In the genomic region with DNA sequence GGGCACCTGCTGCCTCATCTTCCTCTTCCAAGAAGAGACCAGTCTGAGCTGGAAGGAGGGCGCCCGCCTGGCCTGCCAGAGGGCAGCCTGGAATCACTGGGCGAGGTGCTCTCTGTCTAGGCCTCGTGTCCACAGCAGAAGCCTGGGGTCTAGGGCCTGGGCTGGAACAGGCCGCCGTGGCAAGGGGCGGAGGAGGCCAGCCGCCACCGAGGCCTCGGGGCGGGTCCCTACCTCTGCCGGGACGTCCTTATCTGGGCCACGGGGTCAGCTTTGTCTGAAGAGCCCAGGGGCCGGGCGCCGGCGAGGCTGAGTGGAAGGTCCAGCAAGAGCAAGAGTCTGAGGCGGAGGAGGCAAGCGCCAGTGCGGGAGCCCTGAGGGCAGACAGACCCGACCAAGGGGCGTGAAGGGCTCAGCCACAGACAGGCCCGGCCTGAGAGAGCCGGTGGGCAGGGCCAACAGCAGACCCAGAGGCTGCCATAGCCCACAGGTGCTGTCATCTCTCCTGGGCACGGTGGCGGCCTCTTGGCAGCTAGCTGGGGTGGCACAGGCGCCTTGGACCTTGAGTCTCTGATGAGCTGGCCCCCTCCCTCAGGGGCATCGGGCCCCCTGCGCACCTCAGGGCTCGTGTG, we compare ENCODE assay signal across 14 mouse cellular contexts. TPM values are rescaled to one million over a fixed set of nuclear protein-coding genes. Genes with fewer than 3 reads are reported as not detected.
DNase-seq lines count a peak whose midpoint lies in the region; ATAC-seq and TF ChIP-seq lines count a peak whose summit lies in the region.
"Had no signal": no experiment of that assay in that cellular context is flagged by ENCODE, and none has a peak within 500 bp of the region (broad histone marks: within the 10 kb centered on the region; RNA-seq: fewer than 3 reads in every experiment).

No protein-coding gene starts in this region.

- no peaks in the 10 kb centered on the region for H3K27me3 ChIP-seq in hindbrain, embryonic 13.5 days
- H3K27me3 ChIP-seq in hindbrain, embryonic 10.5 days (ENCODE audit: insufficient read depth, poor library complexity, severe bottlenecking), result no peaks in the 10 kb centered on the region
- H3K27me3 ChIP-seq in midbrain, embryonic 15.5 days (replicated peaks), result no peaks in the 10 kb centered on the region
- no peaks in the 10 kb centered on the region for H3K27me3 ChIP-seq in midbrain, embryonic 13.5 days
- H3K27me3 ChIP-seq in hindbrain, postnatal 0 days (ENCODE audit: insufficient read depth, low read length), result no peaks in the 10 kb centered on the region
- H3K27me3 ChIP-seq in stomach, embryonic 15.5 days (replicated peaks), result no peaks in the 10 kb centered on the region

- no peak overlapping the region for H3K4me3 ChIP-seq in hindbrain, embryonic 13.5 days
- H3K4me3 ChIP-seq in hindbrain, embryonic 10.5 days, result no peak overlapping the region
- no peak overlapping the region for H3K4me3 ChIP-seq in midbrain, embryonic 15.5 days
- no peak overlapping the region for H3K4me3 ChIP-seq in midbrain, embryonic 13.5 days (replicated peaks)
- H3K4me3 ChIP-seq in hindbrain, postnatal 0 days (ENCODE audit: low read length), result no peak overlapping the region
- no peak overlapping the region for H3K4me3 ChIP-seq in stomach, embryonic 15.5 days (replicated peaks)
- H3K4me3 ChIP-seq: myocyte had no signal

- peaks cover 89% of the 10 kb centered on the region for H3K36me3 ChIP-seq in hindbrain, embryonic 13.5 days
- peaks cover 99% of the 10 kb centered on the region for H3K36me3 ChIP-seq in hindbrain, embryonic 10.5 days
- H3K36me3 ChIP-seq in midbrain, embryonic 15.5 days (replicated peaks), result peaks cover 67% of the 10 kb centered on the region
- H3K36me3 ChIP-seq in midbrain, embryonic 13.5 days, result peaks cover 92% of the 10 kb centered on the region
- peaks cover 63% of the 10 kb centered on the region for H3K36me3 ChIP-seq in hindbrain, postnatal 0 days (ENCODE audit: insufficient read depth, low read length)
- peaks cover 56% of the 10 kb centered on the region for H3K36me3 ChIP-seq in stomach, embryonic 15.5 days

- no peak overlapping the region for H3K9ac ChIP-seq in hindbrain, embryonic 13.5 days
- H3K9ac ChIP-seq in midbrain, embryonic 15.5 days, result no peak overlapping the region
- no peak overlapping the region for H3K9ac ChIP-seq in midbrain, embryonic 13.5 days (replicated peaks)
- no peak overlapping the region for H3K9ac ChIP-seq in hindbrain, postnatal 0 days (replicated peaks; ENCODE audit: low read length)
- no peak overlapping the region for H3K9ac ChIP-seq in stomach, embryonic 15.5 days

- no peak for DNase-seq in hindbrain, embryonic 10.5 days (ENCODE audit: low spot score)
- no peak for DNase-seq in hindbrain, postnatal 0 days (ENCODE audit: low spot score)
- DNase-seq in layer of hippocampus, adult 8-10 months (ENCODE audit: low spot score in 2 of 2), result no peak
- DNase-seq: adrenal gland, postnatal 36 days; gastrocnemius, postnatal 36 days had no signal

- H3K27ac ChIP-seq in hindbrain, embryonic 13.5 days, result no peak overlapping the region
- H3K27ac ChIP-seq in hindbrain, embryonic 10.5 days, result no peak overlapping the region
- no peak overlapping the region for H3K27ac ChIP-seq in midbrain, embryonic 15.5 days
- no peak overlapping the region for H3K27ac ChIP-seq in midbrain, embryonic 13.5 days
- H3K27ac ChIP-seq in hindbrain, postnatal 0 days, result no peak overlapping the region
- no peak overlapping the region for H3K27ac ChIP-seq in stomach, embryonic 15.5 days
- H3K27ac ChIP-seq: macrophage had no signal

- H3K4me2 ChIP-seq in hindbrain, embryonic 13.5 days, result no peak overlapping the region
- H3K4me2 ChIP-seq in midbrain, embryonic 15.5 days, result no peak overlapping the region
- no peak overlapping the region for H3K4me2 ChIP-seq in midbrain, embryonic 13.5 days (replicated peaks)
- no peak overlapping the region for H3K4me2 ChIP-seq in hindbrain, postnatal 0 days (ENCODE audit: low read depth, low read length)
- no peak overlapping the region for H3K4me2 ChIP-seq in stomach, embryonic 15.5 days

- 0 out of 2 replicates have a peak, but pooled peaks have one; percentile 24 for ATAC-seq in hindbrain, embryonic 13.5 days (ENCODE audit: low FRiP score)
- peak; percentile 11; the same call in 1 of the 2 replicates for ATAC-seq in midbrain, embryonic 15.5 days (replicated peaks)
- ATAC-seq in midbrain, embryonic 13.5 days, result no peak
- 0 out of 2 replicates have a peak, but pooled peaks have one; percentile 10 for ATAC-seq in hindbrain, postnatal 0 days
- ATAC-seq in stomach, embryonic 15.5 days (ENCODE audit: insufficient read depth, low FRiP score, low read depth), result peak; percentile 38; the same call in 1 of the 2 replicates
- no peak for ATAC-seq in erythroid progenitor cell, adult 5-6 weeks (replicated peaks; ENCODE audit: low FRiP score, poor library complexity, severe bottlenecking)
- ATAC-seq: CD4-positive, CD25-positive, alpha-beta regulatory T cell, adult 4 months; forebrain, embryonic 16.5 days had no signal

- WGBS in hindbrain, embryonic 13.5 days, result 91% methylated on average over 31 of the region's 31 CpGs
- 89% methylated on average over 31 of the region's 31 CpGs for WGBS in hindbrain, embryonic 10.5 days
- 93% methylated on average over 31 of the region's 31 CpGs for WGBS in midbrain, embryonic 15.5 days
- WGBS in midbrain, embryonic 13.5 days, result 93% methylated on average over 31 of the region's 31 CpGs
- WGBS in hindbrain, postnatal 0 days, result 88% methylated on average over 29 of the region's 31 CpGs
- 77% methylated on average over 31 of the region's 31 CpGs for WGBS in stomach, embryonic 15.5 days

- no peak for TF ChIP-seq CTCF in hindbrain, postnatal 0 days (IDR thresholded peaks at IDR 0.05; ENCODE audit: low read depth)

- no peaks in the 10 kb centered on the region for H3K4me1 ChIP-seq in hindbrain, embryonic 13.5 days (replicated peaks)
- no peaks in the 10 kb centered on the region for H3K4me1 ChIP-seq in hindbrain, embryonic 10.5 days (replicated peaks)
- no peaks in the 10 kb centered on the region for H3K4me1 ChIP-seq in midbrain, embryonic 15.5 days
- no peaks in the 10 kb centered on the region for H3K4me1 ChIP-seq in midbrain, embryonic 13.5 days (replicated peaks)
- no peaks in the 10 kb centered on the region for H3K4me1 ChIP-seq in hindbrain, postnatal 0 days (ENCODE audit: insufficient read depth, low read length)
- H3K4me1 ChIP-seq in stomach, embryonic 15.5 days, result no peaks in the 10 kb centered on the region

- no peaks in the 10 kb centered on the region for H3K9me3 ChIP-seq in hindbrain, embryonic 13.5 days
- no peaks in the 10 kb centered on the region for H3K9me3 ChIP-seq in hindbrain, embryonic 10.5 days
- no peaks in the 10 kb centered on the region for H3K9me3 ChIP-seq in midbrain, embryonic 15.5 days
- H3K9me3 ChIP-seq in midbrain, embryonic 13.5 days, result no peaks in the 10 kb centered on the region
- no peaks in the 10 kb centered on the region for H3K9me3 ChIP-seq in hindbrain, postnatal 0 days (ENCODE audit: low read length)
- no peaks in the 10 kb centered on the region for H3K9me3 ChIP-seq in stomach, embryonic 15.5 days

RNA-seq across cellular contexts. Expression of a gene that starts 12.8 kb away (rescaled TPM):
- polyA plus RNA-seq in hindbrain, embryonic 13.5 days (2015; fragmentation: Nextera tagmentation; extraction: Ambion mirVana), result 109 TPM in 2 replicates
- polyA plus RNA-seq in hindbrain, embryonic 10.5 days (2016; fragmentation: Nextera tagmentation; extraction: Ambion mirVana), result 114 and 133 TPM in 2 replicates
- 108 and 114 TPM in 2 replicates for polyA plus RNA-seq in midbrain, embryonic 15.5 days (2015; fragmentation: Nextera tagmentation; extraction: Ambion mirVana)
- 116 and 121 TPM in 2 replicates for polyA plus RNA-seq in midbrain, embryonic 13.5 days (2015; fragmentation: Nextera tagmentation; extraction: Ambion mirVana)
- total RNA-seq in hindbrain, postnatal 0 days (2014; rRNA removed), result 94.4 and 108 TPM in 2 replicates
- 66.4 and 75.2 TPM in 2 replicates for polyA plus RNA-seq in hindbrain, postnatal 0 days (2015; fragmentation: Nextera tagmentation; extraction: Ambion mirVana)
- polyA plus RNA-seq in stomach, embryonic 15.5 days (2015; fragmentation: Nextera tagmentation; extraction: Ambion mirVana), result 86.1 and 98.3 TPM in 2 replicates
- total RNA-seq in erythroid progenitor cell, adult 5-6 weeks (2015; ENCODE audit: low replicate concordance), result 26.8 and 33.5 TPM in 2 replicates
- 60.9 and 62.4 TPM in 2 replicates for total RNA-seq in erythroid progenitor cell, adult 5-6 weeks (2017; ENCODE audit: low replicate concordance)
- 100 to 1,000 TPM in 3 of 4 experiments, 10 to 100 TPM in 1; 94.2 to 118 (median 109) TPM for total RNA-seq in layer of hippocampus, adult 8-10 months (2022)

RNA-seq across cellular contexts. Expression of a gene that starts 16.6 kb away (rescaled TPM):
- polyA plus RNA-seq in hindbrain, embryonic 13.5 days (2015; fragmentation: Nextera tagmentation; extraction: Ambion mirVana), result 148 and 156 TPM in 2 replicates
- 101 and 112 TPM in 2 replicates for polyA plus RNA-seq in hindbrain, embryonic 10.5 days (2016; fragmentation: Nextera tagmentation; extraction: Ambion mirVana)
- 182 and 187 TPM in 2 replicates for polyA plus RNA-seq in midbrain, embryonic 15.5 days (2015; fragmentation: Nextera tagmentation; extraction: Ambion mirVana)
- polyA plus RNA-seq in midbrain, embryonic 13.5 days (2015; fragmentation: Nextera tagmentation; extraction: Ambion mirVana), result 138 and 168 TPM in 2 replicates
- 73.6 and 76.3 TPM in 2 replicates for total RNA-seq in hindbrain, postnatal 0 days (2014; rRNA removed)
- 95.7 and 103 TPM in 2 replicates for polyA plus RNA-seq in hindbrain, postnatal 0 days (2015; fragmentation: Nextera tagmentation; extraction: Ambion mirVana)
- 83.5 and 91.1 TPM in 2 replicates for polyA plus RNA-seq in stomach, embryonic 15.5 days (2015; fragmentation: Nextera tagmentation; extraction: Ambion mirVana)
- 45.8 and 108 TPM in 2 replicates for total RNA-seq in erythroid progenitor cell, adult 5-6 weeks (2015; ENCODE audit: low replicate concordance)
- total RNA-seq in erythroid progenitor cell, adult 5-6 weeks (2017; ENCODE audit: low replicate concordance), result 150 and 167 TPM in 2 replicates
- 100 to 1,000 TPM; 160 to 279 (median 221) TPM for total RNA-seq in layer of hippocampus, adult 8-10 months (2022)

RNA-seq across cellular contexts. Expression of a gene that starts 49.3 kb away (rescaled TPM):
- polyA plus RNA-seq in hindbrain, embryonic 13.5 days (2015; fragmentation: Nextera tagmentation; extraction: Ambion mirVana), result 81.8 and 83.9 TPM in 2 replicates
- 113 and 134 TPM in 2 replicates for polyA plus RNA-seq in hindbrain, embryonic 10.5 days (2016; fragmentation: Nextera tagmentation; extraction: Ambion mirVana)
- polyA plus RNA-seq in midbrain, embryonic 15.5 days (2015; fragmentation: Nextera tagmentation; extraction: Ambion mirVana), result 95.3 and 95.5 TPM in 2 replicates
- 90.2 and 95.8 TPM in 2 replicates for polyA plus RNA-seq in midbrain, embryonic 13.5 days (2015; fragmentation: Nextera tagmentation; extraction: Ambion mirVana)
- 34.3 and 46.5 TPM in 2 replicates for total RNA-seq in hindbrain, postnatal 0 days (2014; rRNA removed)
- polyA plus RNA-seq in hindbrain, postnatal 0 days (2015; fragmentation: Nextera tagmentation; extraction: Ambion mirVana), result 60.8 and 73.8 TPM in 2 replicates
- 68.8 and 79.5 TPM in 2 replicates for polyA plus RNA-seq in stomach, embryonic 15.5 days (2015; fragmentation: Nextera tagmentation; extraction: Ambion mirVana)
- 116 and 144 TPM in 2 replicates for total RNA-seq in erythroid progenitor cell, adult 5-6 weeks (2015; ENCODE audit: low replicate concordance)
- total RNA-seq in erythroid progenitor cell, adult 5-6 weeks (2017; ENCODE audit: low replicate concordance), result 61.8 and 82.5 TPM in 2 replicates
- total RNA-seq in layer of hippocampus, adult 8-10 months (2022), result 100 to 1,000 TPM in 3 of 4 experiments, 10 to 100 TPM in 1; 94.2 to 132 (median 105) TPM

RNA-seq across cellular contexts. Expression of a gene that starts 55.5 kb away (rescaled TPM):
- 35.3 and 35.9 TPM in 2 replicates for polyA plus RNA-seq in hindbrain, embryonic 13.5 days (2015; fragmentation: Nextera tagmentation; extraction: Ambion mirVana)
- polyA plus RNA-seq in hindbrain, embryonic 10.5 days (2016; fragmentation: Nextera tagmentation; extraction: Ambion mirVana), result 25.1 and 34.7 TPM in 2 replicates
- 46.7 and 47.8 TPM in 2 replicates for polyA plus RNA-seq in midbrain, embryonic 15.5 days (2015; fragmentation: Nextera tagmentation; extraction: Ambion mirVana)
- 33.7 and 36.4 TPM in 2 replicates for polyA plus RNA-seq in midbrain, embryonic 13.5 days (2015; fragmentation: Nextera tagmentation; extraction: Ambion mirVana)
- 50.4 and 56.8 TPM in 2 replicates for total RNA-seq in hindbrain, postnatal 0 days (2014; rRNA removed)
- polyA plus RNA-seq in hindbrain, postnatal 0 days (2015; fragmentation: Nextera tagmentation; extraction: Ambion mirVana), result 24.2 and 28.4 TPM in 2 replicates
- 26.2 and 31.2 TPM in 2 replicates for polyA plus RNA-seq in stomach, embryonic 15.5 days (2015; fragmentation: Nextera tagmentation; extraction: Ambion mirVana)
- total RNA-seq in erythroid progenitor cell, adult 5-6 weeks (2015; ENCODE audit: low replicate concordance), result 14.1 and 19.7 TPM in 2 replicates
- total RNA-seq in erythroid progenitor cell, adult 5-6 weeks (2017; ENCODE audit: low replicate concordance), result 3.3 and 5.6 TPM in 2 replicates
- total RNA-seq in layer of hippocampus, adult 8-10 months (2022), result 10 to 100 TPM; 44.5 to 52.9 (median 47.4) TPM

Comparison
In these comparisons a context has a peak if more than half of its experiments do, and no peak if none do; other contexts are left out.
1. ATAC-seq: peak in hindbrain, embryonic 13.5 days (single experiment), midbrain, embryonic 15.5 days (single experiment), hindbrain, postnatal 0 days (single experiment) and stomach, embryonic 15.5 days (single experiment); none in midbrain, embryonic 13.5 days (single experiment) and erythroid progenitor cell, adult 5-6 weeks (single experiment).